Mouse (Mus musculus): ENCODE measurements at regions not wholly inside any gene's neighbourhood (a gene's known extent, or its start where the extent isn't known, plus 50 kb on each side); places are given as distances from the start of the nearest gene placed in this dataset.

GRCm38 (mm10) chr5:111573265-111573873 is 156.2 kb downstream of the Mn1 start:
- no peak for TF ChIP-seq MAFK (IDR thresholded peaks at IDR 0.05; ENCODE audit: insufficient read depth, low read depth, low read length)
- TF ChIP-seq HCFC1 (IDR thresholded peaks at IDR 0.05; ENCODE audit: borderline replicate concordance, insufficient read depth, low read length) = no peak
- no peak for TF ChIP-seq CHD2 (IDR thresholded peaks at IDR 0.05; ENCODE audit: low read depth, low read length)
- TF ChIP-seq ZC3H11A (IDR thresholded peaks at IDR 0.05; ENCODE audit: borderline replicate concordance, low read depth, low read length) = no peak

Measured in ES-E14 (cell line).